Mouse (Mus musculus) left cerebral cortex, postnatal 25 days (tissue): Measurements from ENCODE around the gene Usp24. TPM values are rescaled to one million over a fixed set of nuclear protein-coding genes. Genes with fewer than 3 reads are reported as not detected.

Source experiments
- DNase-seq, 2 experiments: peaks; one replicate each; pipeline ENCODE4 v3.0.0; 2022; ENCODE audit warnings: low spot score in 2 of 2, mixed read lengths in 1 of 2
- intact Hi-C: fragments of 180-260 bp; cut with DNase I; formaldehyde crosslinking; loops from one replicate; pipeline ENCODE4 v1.15.1; 2025
- total RNA-seq, 2 experiments: library from RNA; stranded (reverse); gene quantifications; 2 replicates each; pipeline ENCODE4 v1.2.3; 2021

The Usp24 gene
- total RNA-seq = 10 to 100 TPM; 36.8 to 40.4 TPM

DNA sequence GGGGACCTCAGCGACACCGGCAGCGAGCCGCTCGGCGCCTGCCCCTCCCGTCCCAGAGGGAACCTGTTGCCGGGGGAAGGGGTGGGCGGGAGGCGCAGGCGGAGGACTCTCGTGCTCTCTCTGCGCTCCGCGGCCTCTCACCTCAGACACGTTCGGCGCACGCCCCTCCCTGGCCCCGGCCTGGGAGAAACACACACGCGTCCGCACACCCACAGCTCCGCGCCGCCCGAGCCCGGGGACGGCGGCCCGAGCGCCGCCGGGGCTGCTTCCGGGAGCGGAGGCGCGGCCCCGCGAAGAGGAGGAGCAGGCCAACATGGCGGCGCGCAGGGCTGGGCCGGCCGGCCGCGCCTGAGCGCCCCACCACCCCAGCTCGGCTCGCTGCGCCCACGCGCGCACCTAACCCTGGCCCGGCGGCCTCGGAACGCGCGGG lies at the start of gene Usp24:
Usp24 (plus strand) TSS at position 293 of the 430 bp plus-strand sequence.
- intact Hi-C loops = loop anchor here (2.0 kb wide), 1 partner anchor 87 kb away; no protein-coding TSS in a partner anchor
- peak; percentile 60 to 84 for DNase-seq

DNA sequence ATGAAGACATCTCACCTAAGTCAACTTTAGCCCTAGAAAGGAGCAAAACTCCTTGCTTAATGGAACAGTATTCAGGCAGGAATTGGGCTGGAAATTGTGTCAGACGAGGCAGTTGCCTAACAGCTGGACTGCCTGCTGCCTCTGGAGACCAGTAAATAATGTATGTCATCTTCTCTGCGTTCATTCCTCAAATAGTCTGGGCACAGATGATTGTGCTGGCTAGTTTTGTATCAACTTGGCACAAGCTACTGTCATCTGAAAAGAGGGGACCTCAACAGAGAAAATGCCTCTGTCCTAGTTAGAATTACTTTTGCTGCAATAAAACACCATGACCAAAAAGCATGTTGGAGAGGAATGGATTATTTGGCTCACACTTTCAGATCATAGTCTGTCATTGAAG lies 39.1 kb upstream of the Usp24 start:
- intact Hi-C loops = no loop called here

GRCm38 (mm10) chr4:106279177-106279576 lies 36.8 kb upstream of the Usp24 start:
- DNase-seq = no peak
- intact Hi-C loops = no loop called here

More for the DNA sequence above, 39.1 kb upstream of the Usp24 start:
- no peak for DNase-seq

DNA sequence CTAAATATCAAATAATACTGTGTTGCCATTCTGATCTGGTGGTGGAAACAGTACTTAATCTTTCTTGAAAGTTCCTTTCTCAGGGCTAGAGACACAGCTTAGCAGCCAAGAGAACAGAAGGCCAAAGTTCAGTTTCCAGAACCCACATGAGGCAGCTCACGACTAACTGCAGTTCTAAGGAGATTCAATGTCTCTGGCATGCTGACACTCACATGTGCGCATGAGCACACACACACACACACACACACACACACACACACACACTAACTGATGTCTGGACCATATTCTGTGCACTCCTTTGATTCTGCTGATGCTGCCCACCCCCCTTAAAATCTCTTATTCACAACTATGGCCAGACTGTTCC lies 34.9 kb upstream of the Usp24 start:
- no peak for DNase-seq
- intact Hi-C loops = no loop called here

DNA sequence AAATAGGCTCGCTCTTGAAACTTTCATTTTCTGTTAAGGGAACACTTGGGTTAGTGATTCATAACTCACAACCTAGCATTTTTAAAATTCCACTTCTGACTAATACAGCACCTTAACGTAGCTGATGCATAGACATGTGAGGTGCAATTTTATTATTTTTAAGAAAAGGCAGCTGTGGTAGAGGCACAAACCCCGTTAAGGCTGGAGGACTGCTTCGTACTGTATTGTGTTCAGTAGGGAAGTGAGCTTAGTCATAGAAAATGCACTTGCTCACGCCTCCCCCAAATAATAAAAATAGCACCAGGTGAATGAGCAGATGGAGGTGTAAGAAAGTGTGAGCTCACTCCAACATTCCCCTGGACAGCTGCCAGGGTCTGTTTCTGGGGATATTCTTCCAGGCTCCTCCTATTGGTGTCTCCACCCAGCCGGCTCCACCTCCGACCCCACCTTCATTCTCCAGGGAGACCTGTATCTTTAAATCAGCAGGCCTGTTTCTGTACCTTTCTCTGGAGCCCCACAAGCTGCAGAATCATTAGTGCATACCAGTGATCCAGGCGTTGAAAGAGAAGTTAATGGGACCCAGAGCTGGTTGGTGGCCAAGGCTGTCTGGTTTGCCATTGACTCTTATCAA lies 34.4 kb upstream of the Usp24 start:
- DNase-seq = peak; percentile 21 to 28
- intact Hi-C loops = no loop called here

GRCm38 (mm10) chr4:106282123-106282510 lies 33.9 kb upstream of the Usp24 start:
- DNase-seq = no peak
- intact Hi-C loops = no loop called here

DNA sequence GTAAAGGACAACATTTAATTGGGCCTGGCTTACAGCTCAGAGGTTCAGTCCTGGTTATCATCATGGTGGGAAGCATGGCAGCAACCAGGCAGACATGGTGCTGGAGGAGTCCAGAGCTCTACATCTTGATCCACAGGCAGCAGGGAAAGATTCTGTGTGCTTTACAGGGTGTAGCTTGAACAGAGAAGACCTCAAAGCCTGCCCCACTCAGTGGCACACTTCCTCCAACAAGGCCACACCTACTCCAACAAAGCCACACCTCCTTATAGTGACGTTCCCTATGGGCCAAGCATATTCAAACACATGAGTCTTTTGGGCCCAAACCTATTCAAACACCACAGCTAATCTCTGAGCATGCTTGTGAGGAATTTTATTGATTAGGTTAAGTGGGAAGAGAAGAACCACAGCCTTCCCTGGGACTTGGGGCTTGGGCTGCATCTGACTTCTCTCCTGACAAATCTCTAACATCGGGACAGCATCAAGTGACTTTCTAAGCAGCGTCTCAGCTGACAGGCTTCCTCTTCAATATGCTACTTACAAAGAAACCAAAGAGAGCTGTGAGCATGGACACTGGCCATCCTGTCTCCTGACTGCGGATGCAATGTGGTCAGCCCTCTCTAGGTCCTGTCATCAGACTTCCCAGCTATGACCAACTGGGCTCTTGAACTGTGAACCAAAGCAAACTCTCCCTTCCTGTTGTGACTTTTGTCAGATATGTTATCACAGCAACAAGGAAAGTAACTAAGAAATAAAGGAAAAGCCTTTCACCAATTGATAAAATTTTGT lies 28.9 kb upstream of the Usp24 start:
- DNase-seq = no peak
- intact Hi-C loops = no loop called here

DNA sequence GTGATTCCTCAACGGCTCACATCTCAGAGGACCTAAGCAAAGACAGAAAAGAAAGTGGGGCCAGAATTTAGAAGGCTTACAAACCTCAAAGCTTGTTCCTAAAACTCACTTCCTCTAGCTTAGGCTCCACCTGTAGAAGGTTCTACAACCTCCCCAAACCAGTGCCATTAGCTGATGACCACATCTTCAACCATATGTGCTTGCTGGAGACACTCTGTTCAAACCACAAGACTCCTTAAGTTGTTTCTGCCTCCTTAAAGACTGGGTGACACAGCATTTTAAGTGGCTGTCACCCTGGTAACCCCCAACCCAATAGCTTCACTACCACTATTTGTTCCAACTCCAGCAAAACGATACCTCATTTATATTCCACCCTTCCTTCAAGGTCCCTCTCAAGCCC lies 25.8 kb upstream of the Usp24 start:
- intact Hi-C loops = no loop called here
- DNase-seq = no peak

GRCm38 (mm10) chr4:106292823-106293222 lies 23.2 kb upstream of the Usp24 start:
- intact Hi-C loops = no loop called here

DNA sequence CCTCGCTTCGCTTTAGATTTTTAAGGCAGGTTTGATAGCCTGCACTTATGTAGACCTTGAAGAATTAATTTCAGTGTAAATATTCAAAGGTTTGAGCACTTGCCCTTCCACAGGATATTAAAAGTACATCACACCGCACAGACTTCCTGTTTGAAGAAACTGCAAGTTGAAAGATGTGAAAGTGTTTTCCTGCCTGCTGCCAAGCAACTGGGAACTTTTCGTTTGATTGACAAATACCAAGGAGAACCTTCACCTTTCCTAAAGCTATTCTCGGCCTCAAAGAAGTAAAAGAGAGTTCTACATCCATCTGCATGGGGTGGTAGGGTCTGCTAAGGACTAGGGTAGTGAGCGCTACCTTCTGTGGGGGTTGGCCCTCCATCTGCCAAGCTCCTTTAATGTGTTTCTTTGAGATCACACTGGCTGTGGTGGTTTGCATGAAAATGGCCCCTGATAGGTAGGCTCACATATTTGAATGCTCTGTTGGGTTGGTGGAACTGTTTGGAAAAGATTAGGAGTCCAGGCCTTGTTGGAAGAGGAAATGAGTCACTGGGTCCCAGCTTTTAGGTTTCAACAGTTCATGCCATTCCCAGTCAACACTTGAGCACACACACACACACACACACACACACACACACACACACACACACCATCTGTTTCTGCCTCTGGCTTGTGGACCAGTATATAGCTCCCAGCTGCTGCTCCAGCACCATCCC lies 22.5 kb upstream of the Usp24 start:
- intact Hi-C loops = no loop called here
- no peak for DNase-seq

More at GRCm38 (mm10) chr4:106292823-106293222, 23.2 kb upstream of the Usp24 start:
- no peak for DNase-seq

GRCm38 (mm10) chr4:106295696-106296095 lies 20.3 kb upstream of the Usp24 start:
- intact Hi-C loops = no loop called here
- DNase-seq = no peak

DNA sequence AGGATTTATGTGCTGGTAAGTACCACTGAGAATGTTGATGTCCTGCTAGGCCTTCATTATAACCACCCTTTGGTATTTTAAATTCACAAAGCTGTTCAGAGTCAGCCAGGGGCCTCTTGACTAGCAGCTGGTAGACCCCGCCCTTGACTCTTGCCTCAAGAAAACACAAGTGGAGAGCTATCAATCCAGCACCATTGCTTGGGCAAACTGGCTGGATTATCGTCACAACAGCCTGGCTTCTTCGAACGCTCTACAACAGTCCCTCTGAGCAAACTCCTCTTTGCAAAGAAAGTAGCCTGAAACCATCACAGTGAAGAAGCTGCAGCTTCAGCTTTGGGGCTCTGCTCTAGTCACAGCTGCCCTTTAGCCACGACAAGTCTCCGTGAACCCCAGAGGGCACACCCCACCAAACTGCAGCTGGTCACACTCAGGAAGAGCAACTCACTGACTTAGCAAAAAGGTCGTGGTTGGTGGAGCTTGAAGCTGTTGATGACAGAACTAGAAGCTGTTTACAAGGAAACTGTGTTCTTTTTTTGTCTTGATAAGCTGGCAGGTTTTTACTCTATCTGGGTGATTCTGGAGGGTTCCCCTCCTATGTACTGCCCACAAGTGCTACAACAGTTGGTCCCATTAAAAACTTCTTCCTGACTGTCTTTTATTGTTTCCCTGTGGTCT lies 19.5 kb upstream of the Usp24 start:
- intact Hi-C loops = no loop called here

GRCm38 (mm10) chr4:106301346-106301745 lies 14.7 kb upstream of the Usp24 start:
- no peak for DNase-seq
- intact Hi-C loops = no loop called here

More for the DNA sequence above, 19.5 kb upstream of the Usp24 start:
- DNase-seq = no peak

GRCm38 (mm10) chr4:106308090-106308489 lies 7.9 kb upstream of the Usp24 start:
- intact Hi-C loops = no loop called here
- no peak for DNase-seq

DNA sequence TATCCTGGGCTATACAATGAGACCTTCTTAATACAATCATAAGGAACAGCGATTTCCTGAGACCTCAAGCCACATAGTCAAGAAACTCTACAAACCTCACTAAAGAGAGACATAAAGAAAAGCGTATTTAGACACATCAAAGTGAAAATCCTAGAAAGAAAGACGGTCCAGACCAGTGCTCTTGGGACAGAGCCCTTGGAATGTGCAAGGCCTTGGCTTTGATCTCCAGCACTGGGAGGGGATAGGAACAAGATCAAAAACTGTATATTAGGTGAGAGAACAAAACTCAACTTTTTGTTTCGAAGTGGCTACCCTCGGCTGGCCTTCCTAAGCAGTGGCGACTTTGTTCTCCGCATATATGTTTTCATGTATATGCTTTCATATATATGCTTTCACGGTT lies 3.4 kb upstream of the Usp24 start:
- no peak for DNase-seq
- intact Hi-C loops = no loop called here

DNA sequence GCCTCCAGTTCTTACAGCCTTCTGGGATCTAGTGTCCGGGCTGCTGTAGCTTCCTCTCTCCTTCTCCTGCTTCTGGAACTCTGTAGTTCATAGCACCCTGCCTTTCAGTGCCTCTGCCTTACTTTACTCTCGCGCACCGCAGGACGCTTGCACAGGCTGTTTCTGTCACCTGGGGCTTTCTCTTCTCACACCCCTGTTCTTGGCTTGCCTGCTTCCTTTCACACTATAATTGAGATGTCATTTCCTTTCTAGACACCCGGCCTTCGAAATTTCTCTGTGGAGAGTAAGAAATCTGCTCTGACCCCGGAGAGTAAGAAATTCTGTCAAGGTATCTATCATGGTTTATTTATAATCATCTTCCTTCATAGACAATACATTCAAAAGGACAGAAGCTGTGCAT lies 2.9 kb upstream of the Usp24 start:
- intact Hi-C loops = no loop called here
- DNase-seq = no peak

- no peak for DNase-seq
- intact Hi-C loops = no loop called here
These were observed 2.1 kb upstream of the Usp24 start for GRCm38 (mm10) chr4:106313874-106314273.

DNA sequence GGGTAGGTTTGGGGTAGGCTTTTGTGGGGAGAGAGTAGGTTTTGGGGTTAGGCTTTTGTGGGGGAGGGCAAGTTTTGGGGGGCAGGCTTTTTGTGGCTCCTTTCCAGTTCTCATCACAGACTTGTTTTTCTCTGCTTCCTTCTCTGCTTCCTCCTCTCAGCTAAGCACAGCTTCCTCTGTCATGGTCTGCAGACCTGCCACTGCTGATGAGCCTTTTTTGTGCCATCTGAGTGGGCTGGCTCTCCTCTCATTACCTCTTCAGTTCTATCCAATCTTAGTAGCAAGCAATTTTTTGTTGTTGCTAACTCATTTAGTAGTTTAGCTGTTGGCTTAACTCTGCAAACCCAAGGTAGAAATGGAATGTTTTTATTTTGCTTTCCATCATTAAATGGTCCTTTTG lies 1.7 kb upstream of the Usp24 start:
- intact Hi-C loops = no loop called here
- DNase-seq = no peak

GRCm38 (mm10) chr4:106316351-106317178 lies 552 bp downstream of the Usp24 start:
- intact Hi-C loops = loop anchor here (2.0 kb wide), 1 partner anchor 88 kb away; no protein-coding TSS in a partner anchor
- peak in 1 of 2 experiments; percentile 47 for DNase-seq
